Mouse (Mus musculus): ENCODE data around the gene Smco2. TPM values are rescaled to one million over a fixed set of nuclear protein-coding genes. Genes with fewer than 3 reads are reported as not detected.

The Smco2 gene
- total RNA-seq, 2 experiments from 2014 or later, result 2.3 TPM

Other genes with a start within 250 kb of the Smco2 start
- gene Med21, start 207.6 kb upstream of the Smco2 start, total RNA-seq (2021), result 10 to 100 TPM; 46.8 to 52.4 TPM
- 10 to 100 TPM; 14.8 to 16.2 TPM for gene Tm7sf3, start 207.3 kb upstream of the Smco2 start, total RNA-seq (2021)
- 10 to 100 TPM; 12.6 to 14.6 TPM for gene Stk38l, start 125.1 kb upstream of the Smco2 start, total RNA-seq (2021)
- 1 to 10 TPM in 1 of 2 experiments, under 1 TPM in 1; 0.78 to 1.6 TPM for gene Arntl2, start 54.0 kb upstream of the Smco2 start, total RNA-seq (2021)
- 100 to 1,000 TPM in 1 of 2 experiments, 10 to 100 TPM in 1; 82.4 to 107 TPM for gene Ppfibp1, start 38.4 kb downstream of the Smco2 start, total RNA-seq (2021)
- not detected for gene 1700034J05Rik, start 104.3 kb downstream of the Smco2 start, total RNA-seq (2021)
- 1 to 10 TPM in 1 of 2 experiments, under 1 TPM in 1; 0.56 to 1.1 TPM for gene Rep15, start 182.5 kb downstream of the Smco2 start, total RNA-seq (2021)
- gene Mrps35, start 192.7 kb downstream of the Smco2 start, total RNA-seq (2021), result 100 to 1,000 TPM; 182 to 211 TPM
- gene Mansc4, start 236.9 kb downstream of the Smco2 start, total RNA-seq (2021), result not detected
- 1 to 10 TPM; 5.4 to 6.7 TPM for gene Klhl42, start 241.3 kb downstream of the Smco2 start, total RNA-seq (2021)

All from heart, postnatal 25 days (tissue).